Mouse (Mus musculus): ENCODE measurements around the gene Fig4. TPM values are rescaled to one million over a fixed set of nuclear protein-coding genes. Genes with fewer than 3 reads are reported as not detected.

The Fig4 gene
- polyA plus RNA-seq, 1 experiment from 2014 or later: 19.6 TPM

- WGBS: 86% methylated on average over 3 of the region's 3 CpGs
- Histone ChIP-seq H3K27me3 (ENCODE audit: insufficient read depth, poor library complexity, severe bottlenecking) (peaks cover 22% of the 10 kb centered on the region; the same call in 1 of the 2 replicates), H3K36me3 (no peaks in the 10 kb centered on the region), H3K4me1 (replicated peaks) (peaks cover 10% of the 10 kb centered on the region), H3K27ac (no peak overlapping the region), H3K4me3 (no peak overlapping the region), H3K9me3 (no peaks in the 10 kb centered on the region)
- DNase-seq (ENCODE audit: low spot score): no peak
Measured at GRCm38 (mm10) chr10:41149307-41149706, 153.8 kb downstream of the Fig4 start.

- WGBS: 66% methylated on average over 2 of the region's 2 CpGs
- Histone ChIP-seq H3K4me1 (replicated peaks) (peaks cover 10% of the 10 kb centered on the region), H3K9me3 (no peaks in the 10 kb centered on the region), H3K4me3 (no peak overlapping the region), H3K27me3 (ENCODE audit: insufficient read depth, poor library complexity, severe bottlenecking) (peaks cover 32% of the 10 kb centered on the region), H3K36me3 (no peaks in the 10 kb centered on the region), H3K27ac (no peak overlapping the region)
- no peak for DNase-seq (ENCODE audit: low spot score)
Measured at GRCm38 (mm10) chr10:41146141-41146540, 156.9 kb downstream of the Fig4 start.

Other genes starting within 250 kb of the Fig4 start
- not detected in 2 replicates for gene Gpr6, start 231.0 kb downstream of the Fig4 start, polyA plus RNA-seq (2016; fragmentation: Nextera tagmentation; extraction: Ambion mirVana)
- gene Ak9, start 720 bp upstream of the Fig4 start, polyA plus RNA-seq (2016; fragmentation: Nextera tagmentation; extraction: Ambion mirVana): 0.16 and 0.34 TPM in 2 replicates
- gene Zbtb24, start 147.1 kb upstream of the Fig4 start, polyA plus RNA-seq (2016; fragmentation: Nextera tagmentation; extraction: Ambion mirVana): 18.6 TPM in 2 replicates
- 48.1 and 51.3 TPM in 2 replicates for gene Mical1, start 173.1 kb upstream of the Fig4 start, polyA plus RNA-seq (2016; fragmentation: Nextera tagmentation; extraction: Ambion mirVana)
- 57.8 and 59.7 TPM in 2 replicates for gene Smpd2, start 187.1 kb upstream of the Fig4 start, polyA plus RNA-seq (2016; fragmentation: Nextera tagmentation; extraction: Ambion mirVana)
- gene Ppil6, start 187.2 kb upstream of the Fig4 start, polyA plus RNA-seq (2016; fragmentation: Nextera tagmentation; extraction: Ambion mirVana): 1.1 and 1.2 TPM in 2 replicates
- 87.6 and 110 TPM in 2 replicates for gene Cd164, start 216.2 kb upstream of the Fig4 start, polyA plus RNA-seq (2016; fragmentation: Nextera tagmentation; extraction: Ambion mirVana)

Data from hindbrain, embryonic 10.5 days (tissue).